Mouse (Mus musculus) bone marrow macrophage, adult 2 months (primary cell): Measurements from ENCODE around the gene Myh9.

ENCODE experiments used
- CTCF ChIP-seq: IDR thresholded peaks from 2 replicates; pipeline ENCODE4 v1.5.1; 2012; ENCODE audit warnings: low read depth, mild to moderate bottlenecking, low read length, moderate library complexity
- POLR2A ChIP-seq: IDR thresholded peaks from 2 replicates; pipeline ENCODE4 v1.6.1; 2012; ENCODE audit warnings: mild to moderate bottlenecking, low read depth, low read length, borderline replicate concordance

- TF ChIP-seq POLR2A (no peak), CTCF (no peak)
Measured at GRCm38 (mm10) chr15:77823196-77823595, 18.8 kb downstream of the Myh9 start.
